Mouse (Mus musculus) G1E (cell line): ENCODE results near the gene Gcnt7.

Experiments
- CTCF ChIP-seq: IDR thresholded peaks from 2 replicates; pipeline ENCODE4 v1.5.1; 2012; ENCODE audit warnings: low read depth, low read length, inconsistent platforms, mixed read lengths
- GATA1 ChIP-seq: IDR thresholded peaks from 2 replicates; pipeline ENCODE4 v1.6.1; 2012; ENCODE audit warnings: borderline replicate concordance, low read length, inconsistent platforms, mixed read lengths
- GATA2 ChIP-seq: IDR thresholded peaks from 2 replicates; pipeline ENCODE4 v1.6.1; 2012; ENCODE audit warnings: low read depth, low read length, inconsistent platforms, borderline replicate concordance
- TAL1 ChIP-seq: conservative IDR thresholded peaks from 2 replicates; pipeline ENCODE4 v1.6.1; 2012; ENCODE audit warnings: low read depth, low read length, inconsistent platforms, mixed read lengths

DNA sequence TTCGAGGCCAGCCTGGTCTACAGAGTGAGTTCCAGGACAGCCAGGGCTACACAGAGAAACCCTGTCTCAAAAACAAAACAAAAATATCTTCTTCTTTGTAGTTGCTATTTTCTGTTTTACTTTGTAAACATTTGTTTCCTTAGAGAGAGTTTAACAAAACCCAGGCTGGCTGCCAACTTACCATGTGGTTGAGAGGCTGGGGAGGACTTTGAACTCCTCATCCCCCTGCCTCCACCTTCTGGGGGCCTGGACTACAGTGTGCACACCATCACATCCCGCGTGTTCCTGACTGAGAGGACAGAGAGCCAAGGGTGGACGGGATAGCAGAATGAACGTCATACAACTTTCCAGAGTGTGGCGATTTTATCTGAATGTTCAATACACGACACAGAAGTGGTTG, 47.7 kb upstream of the Gcnt7 start:
- no peak for TF ChIP-seq GATA1
- no peak for TF ChIP-seq CTCF
- no peak for TF ChIP-seq TAL1
- TF ChIP-seq GATA2: no peak
